Mouse (Mus musculus): Measurements from ENCODE around the gene Ccr6. TPM values are rescaled to one million over a fixed set of nuclear protein-coding genes. Genes with fewer than 3 reads are reported as not detected.
"Not testable (repeated sequence)": the region's sequence is repeated elsewhere in the genome, so short reads cannot be mapped to it uniquely, and the experiment has no call there.

Gene Ccr6
- total and polyA plus RNA-seq, 3 experiments: 1.5 to 8.0 (median 5.2) TPM

GRCm38 (mm10) chr17:8256982-8257381 is 21.1 kb downstream of the Ccr6 start:
- dilution Hi-C loops (cut with MboI; ENCODE audit: extremely low pct_ligation_motif_present, extremely low pct_unique_long_range_greater_than_20kb, low sequenced_read_pairs) (no loop called here), in situ Hi-C loops (cut with MboI; ENCODE audit: low pct_ligation_motif_present, low pct_unique_long_range_greater_than_20kb, low sequenced_read_pairs) (no loop called here)
- no peak for DNase-seq (ENCODE audit: extremely low read depth)
- Histone ChIP-seq H3K79me2 (replicated peaks; ENCODE audit: control insufficient read depth, extremely low read depth, insufficient read depth, poor library complexity, severe bottlenecking) (no peaks in the 10 kb centered on the region), H3K9ac (ENCODE audit: insufficient read depth, low read depth) (no peak overlapping the region), H3K4me3 (replicated peaks in 1 of 3; ENCODE audit: low read depth in 2 of 3, low read length in 2 of 3, poor library complexity in 1 of 3) (no peak overlapping the region), H3K27ac (ENCODE audit: insufficient read depth, low read depth) (no peak overlapping the region), H3K27me3 (replicated peaks) (no peaks in the 10 kb centered on the region), H3K36me3 (replicated peaks in 1 of 2; ENCODE audit: control insufficient read depth in 1 of 2, insufficient read depth in 1 of 2, low read length in 1 of 2) (peaks cover 0 to 12% of the 10 kb centered on the region in 2 experiments), H3K4me1 (ENCODE audit: control insufficient read depth in 1 of 2, insufficient read depth in 2 of 2) (peaks cover 5 to 33% of the 10 kb centered on the region in 2 experiments; a peak in 3 of 4 replicates), H3K9me3 (replicated peaks; ENCODE audit: low read length) (no peaks in the 10 kb centered on the region), H3K4me2 (ENCODE audit: insufficient read depth, low read depth, poor library complexity, severe bottlenecking) (no peak overlapping the region)
- peak; percentile 67 for TF ChIP-seq RAD21 (IDR thresholded peaks at IDR 0.05; ENCODE audit: low read depth, low read length)
- peak; percentile 65 for TF ChIP-seq SMC3 (IDR thresholded peaks at IDR 0.05; ENCODE audit: low read depth, low read length)
- no peak for TF ChIP-seq JUND (conservative IDR thresholded peaks at IDR 0.05; ENCODE audit: low read depth, low read length)
- TF ChIP-seq MAFK (IDR thresholded peaks at IDR 0.05; ENCODE audit: insufficient replicate concordance, low read length): no peak
- TF ChIP-seq ZNF384 (IDR thresholded peaks at IDR 0.05; ENCODE audit: low read depth, low read length): peak; percentile 78
- peak; percentile 22 to 70; a peak in 3 of 4 replicates for TF ChIP-seq CTCF (conservative IDR thresholded peaks at IDR 0.05 in 1 of 2, IDR thresholded peaks at IDR 0.05 in 1 of 2; ENCODE audit: low read depth in 2 of 2, low read length in 2 of 2)

GRCm38 (mm10) chr17:8264638-8265037 is 28.8 kb downstream of the Ccr6 start:
- H3K4me2 ChIP-seq (ENCODE audit: insufficient read depth, low read depth, poor library complexity, severe bottlenecking); in situ Hi-C loops (cut with MboI; ENCODE audit: low pct_ligation_motif_present, low pct_unique_long_range_greater_than_20kb, low sequenced_read_pairs); dilution Hi-C loops (cut with MboI; ENCODE audit: extremely low pct_ligation_motif_present, extremely low pct_unique_long_range_greater_than_20kb, low sequenced_read_pairs); H3K27ac ChIP-seq (ENCODE audit: insufficient read depth, low read depth); H3K4me1 ChIP-seq (ENCODE audit: control insufficient read depth in 1 of 2, insufficient read depth in 2 of 2); H3K79me2 ChIP-seq (replicated peaks; ENCODE audit: control insufficient read depth, extremely low read depth, insufficient read depth, poor library complexity, severe bottlenecking); H3K36me3 ChIP-seq (replicated peaks in 1 of 2; ENCODE audit: control insufficient read depth in 1 of 2, insufficient read depth in 1 of 2, low read length in 1 of 2); H3K27me3 ChIP-seq (replicated peaks); H3K9me3 ChIP-seq (replicated peaks; ENCODE audit: low read length); H3K4me3 ChIP-seq (replicated peaks in 1 of 3; ENCODE audit: low read depth in 2 of 3, low read length in 2 of 3, poor library complexity in 1 of 3); H3K9ac ChIP-seq (ENCODE audit: insufficient read depth, low read depth): not testable (repeated sequence)
- peak; percentile 60 for DNase-seq (ENCODE audit: extremely low read depth)
- TF ChIP-seq ZC3H11A (IDR thresholded peaks at IDR 0.05; ENCODE audit: low read depth, low read length) (peak; percentile 72), CTCF (conservative IDR thresholded peaks at IDR 0.05 in 1 of 2, IDR thresholded peaks at IDR 0.05 in 1 of 2; ENCODE audit: low read depth in 2 of 2, low read length in 2 of 2) (peak; percentile 87 to 90), RAD21 (IDR thresholded peaks at IDR 0.05; ENCODE audit: low read depth, low read length) (peak; percentile 83), MYC (IDR thresholded peaks at IDR 0.05; ENCODE audit: low read depth, low read length) (0 out of 2 replicates have a peak, but pooled peaks have one; percentile 27), SMC3 (IDR thresholded peaks at IDR 0.05; ENCODE audit: low read depth, low read length) (peak; percentile 86)

GRCm38 (mm10) chr17:8272054-8272749 is 36.4 kb downstream of the Ccr6 start:
- Histone ChIP-seq H3K4me1 (ENCODE audit: control insufficient read depth in 1 of 2, insufficient read depth in 2 of 2) (peaks cover 9 to 33% of the 10 kb centered on the region in 2 experiments), H3K27ac (ENCODE audit: insufficient read depth, low read depth) (no peak overlapping the region), H3K27me3 (replicated peaks) (peaks cover 1% of the 10 kb centered on the region), H3K4me3 (replicated peaks in 1 of 3; ENCODE audit: low read depth in 2 of 3, low read length in 2 of 3, poor library complexity in 1 of 3) (no peak overlapping the region), H3K9ac (ENCODE audit: insufficient read depth, low read depth) (no peak overlapping the region), H3K79me2 (replicated peaks; ENCODE audit: control insufficient read depth, extremely low read depth, insufficient read depth, poor library complexity, severe bottlenecking) (no peaks in the 10 kb centered on the region), H3K9me3 (replicated peaks; ENCODE audit: low read length) (no peaks in the 10 kb centered on the region), H3K36me3 (replicated peaks in 1 of 2; ENCODE audit: control insufficient read depth in 1 of 2, insufficient read depth in 1 of 2, low read length in 1 of 2) (no peaks in the 10 kb centered on the region), H3K4me2 (ENCODE audit: insufficient read depth, low read depth, poor library complexity, severe bottlenecking) (peak overlapping the region; percentile 22; the same call in 1 of the 2 replicates)
- in situ Hi-C loops (cut with MboI; ENCODE audit: low pct_ligation_motif_present, low pct_unique_long_range_greater_than_20kb, low sequenced_read_pairs): no loop called here
- DNase-seq (ENCODE audit: extremely low read depth): no peak
- no peak for TF ChIP-seq ETS1 (conservative IDR thresholded peaks at IDR 0.05; ENCODE audit: low read depth, low read length)
- TF ChIP-seq E2F4 (IDR thresholded peaks at IDR 0.05; ENCODE audit: insufficient replicate concordance, low read depth, low read length): no peak
- TF ChIP-seq JUND (conservative IDR thresholded peaks at IDR 0.05; ENCODE audit: low read depth, low read length): no peak
- no peak for TF ChIP-seq MYC (IDR thresholded peaks at IDR 0.05; ENCODE audit: low read depth, low read length)
- TF ChIP-seq RCOR1 (conservative IDR thresholded peaks at IDR 0.05; ENCODE audit: low read depth, low read length): no peak
- TF ChIP-seq MEF2A (IDR thresholded peaks at IDR 0.05; ENCODE audit: borderline replicate concordance, low read depth, low read length): no peak
- no peak for TF ChIP-seq UBTF (IDR thresholded peaks at IDR 0.05; ENCODE audit: low read depth, low read length)
- TF ChIP-seq ZKSCAN1 (IDR thresholded peaks at IDR 0.05; ENCODE audit: borderline replicate concordance, low read depth, low read length): no peak
- no peak for TF ChIP-seq IRF4 (IDR thresholded peaks at IDR 0.05; ENCODE audit: low read depth, low read length)
- TF ChIP-seq MAFK (IDR thresholded peaks at IDR 0.05; ENCODE audit: insufficient replicate concordance, low read length): no peak
- no peak for TF ChIP-seq USF1 (IDR thresholded peaks at IDR 0.05; ENCODE audit: low read depth, low read length)
- no peak for TF ChIP-seq HCFC1 (IDR thresholded peaks at IDR 0.05; ENCODE audit: low read depth, low read length)
- no peak for TF ChIP-seq BHLHE40 (IDR thresholded peaks at IDR 0.05; ENCODE audit: low read depth, low read length)
- no peak for TF ChIP-seq SMC3 (IDR thresholded peaks at IDR 0.05; ENCODE audit: low read depth, low read length)
- TF ChIP-seq CHD2 (IDR thresholded peaks at IDR 0.05; ENCODE audit: low read length): no peak
- no peak for TF ChIP-seq SIN3A (IDR thresholded peaks at IDR 0.05; ENCODE audit: low read length)
- dilution Hi-C loops (cut with MboI; ENCODE audit: extremely low pct_ligation_motif_present, extremely low pct_unique_long_range_greater_than_20kb, low sequenced_read_pairs): no loop called here

Measured in CH12.LX (cell line).